Mouse (Mus musculus): Measurements from ENCODE around the gene Stk17b.

DNA sequence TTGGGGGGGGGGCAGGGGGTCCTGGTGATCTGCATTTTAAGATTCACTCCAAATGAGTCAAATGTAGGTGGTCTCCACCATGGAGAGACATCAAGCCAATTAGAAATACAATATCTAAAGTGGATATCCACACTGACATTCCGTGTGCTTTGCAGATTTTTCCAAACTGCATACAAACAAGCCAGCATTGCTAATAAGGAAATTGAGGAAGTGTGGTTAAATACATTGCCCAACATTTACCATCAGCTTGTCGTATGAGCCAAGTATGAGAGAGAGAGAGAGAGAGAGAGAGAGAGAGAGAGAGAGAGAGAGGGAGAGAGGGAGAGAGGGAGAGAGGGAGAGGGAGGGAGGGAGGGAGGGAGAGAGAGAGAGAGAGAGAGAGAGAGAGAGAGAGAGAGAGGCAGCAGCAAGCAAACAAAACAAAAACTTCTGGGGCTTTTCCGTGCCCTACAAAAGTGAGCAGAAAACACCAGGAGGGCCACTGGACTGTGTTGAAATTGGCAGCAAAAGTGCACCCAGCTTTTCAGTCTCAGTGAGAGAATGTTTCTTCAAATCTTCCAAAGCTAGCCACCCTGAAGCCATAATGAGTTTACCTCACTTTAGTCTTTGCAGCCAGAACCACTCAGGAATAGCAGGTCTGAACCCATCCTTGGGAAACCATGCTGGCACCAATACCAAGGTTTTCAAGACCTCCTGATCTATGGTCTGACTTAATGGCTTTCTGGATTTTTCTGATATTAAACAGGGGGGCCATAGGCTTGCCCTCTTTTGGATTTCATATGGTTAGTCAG is 33.2 kb upstream of the Stk17b start:
- TF ChIP-seq POLR2A (IDR thresholded peaks at IDR 0.05; ENCODE audit: borderline replicate concordance, control insufficient read depth, low read depth, low read length) = no peak
- no peak for TF ChIP-seq CTCF (IDR thresholded peaks at IDR 0.05; ENCODE audit: control insufficient read depth, insufficient read depth, low read length)
